Mouse (Mus musculus) splenic B cell, adult 2 months (primary cell): ENCODE results near the gene Eef1a2.

ENCODE experiments used
- DNase-seq: peaks from one replicate; pipeline ENCODE4 v3.0.0-alpha.2; 2011; ENCODE audit warnings: low read depth, low spot score
- H3K27me3 ChIP-seq: 2 replicates; pipeline ENCODE4 v1.6.1; 2012; ENCODE audit warnings: mild to moderate bottlenecking, low read length, moderate library complexity, mixed read lengths; ENCODE audit not compliant: control insufficient read depth, poor library complexity, insufficient read depth, severe bottlenecking
- H3K36me3 ChIP-seq: 2 replicates; pipeline ENCODE4 v1.6.1; 2012; ENCODE audit warnings: mild to moderate bottlenecking, low read length, moderate library complexity, mixed read lengths; ENCODE audit not compliant: control insufficient read depth, poor library complexity, insufficient read depth, severe bottlenecking

Gene Eef1a2

DNA sequence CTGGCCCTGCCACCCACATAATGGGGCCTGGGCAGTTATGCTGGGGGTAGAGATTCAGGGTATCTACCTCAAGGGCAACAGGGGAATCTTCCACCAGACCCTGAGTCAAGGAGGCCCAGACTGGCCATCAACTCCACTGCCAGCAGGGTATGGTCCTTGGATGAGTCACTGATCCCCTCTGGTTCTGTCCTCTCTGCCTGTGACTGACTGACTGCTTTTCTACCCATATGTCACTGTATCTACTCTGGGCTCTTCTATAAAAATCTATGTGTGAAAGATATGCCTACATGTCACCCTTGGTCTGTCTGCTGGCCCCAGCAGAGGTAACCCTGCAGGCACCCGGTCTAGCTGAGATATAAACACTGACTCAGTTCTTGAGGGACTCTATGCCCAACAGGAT is 3.7 kb downstream of the Eef1a2 start:
- Histone ChIP-seq H3K36me3 (no peaks in the 10 kb centered on the region), H3K27me3 (no peaks in the 10 kb centered on the region; the same call in 1 of the 2 replicates)
- DNase-seq: no peak

GRCm38 (mm10) chr2:181152701-181153100 is 4.1 kb downstream of the Eef1a2 start:
- DNase-seq: no peak
- Histone ChIP-seq H3K36me3 (no peaks in the 10 kb centered on the region), H3K27me3 (no peaks in the 10 kb centered on the region; the same call in 1 of the 2 replicates)

- no peak for DNase-seq
- Histone ChIP-seq H3K36me3 (no peaks in the 10 kb centered on the region), H3K27me3 (no peaks in the 10 kb centered on the region)
Measured at GRCm38 (mm10) chr2:181150281-181150680, 6.5 kb downstream of the Eef1a2 start.

DNA sequence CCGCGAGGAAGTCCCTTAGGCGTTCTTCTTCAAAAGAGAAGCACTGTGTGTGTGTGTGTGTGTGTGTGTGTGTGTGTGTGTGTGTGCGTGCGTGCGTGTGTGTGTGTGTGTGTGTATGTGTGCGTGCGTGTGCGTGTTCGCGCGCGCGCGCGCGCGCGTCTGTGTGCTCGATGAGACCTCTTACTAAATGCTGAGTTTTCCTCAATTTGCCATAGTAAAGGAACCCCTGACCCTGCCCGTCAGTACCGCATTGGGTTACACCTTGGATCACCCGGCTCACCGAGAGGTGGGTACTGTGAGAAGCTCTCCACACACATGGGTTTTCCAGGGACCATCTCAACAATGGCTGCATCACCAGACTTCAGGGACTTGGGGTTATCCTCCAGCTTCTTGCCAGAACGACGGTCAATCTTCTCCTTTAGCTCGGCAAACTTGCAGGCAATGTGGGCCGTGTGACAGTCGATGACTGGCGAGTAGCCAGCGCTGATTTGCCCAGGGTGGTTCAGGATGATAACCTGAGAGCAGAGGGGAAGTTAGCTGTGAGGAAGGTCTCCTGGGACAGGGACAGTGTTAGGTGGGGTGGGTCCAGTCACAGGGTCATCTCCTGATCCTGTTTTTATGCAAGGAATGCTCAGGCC is 8.4 kb downstream of the Eef1a2 start:
- Histone ChIP-seq H3K27me3 (no peaks in the 10 kb centered on the region), H3K36me3 (no peaks in the 10 kb centered on the region)
- DNase-seq: no peak

DNA sequence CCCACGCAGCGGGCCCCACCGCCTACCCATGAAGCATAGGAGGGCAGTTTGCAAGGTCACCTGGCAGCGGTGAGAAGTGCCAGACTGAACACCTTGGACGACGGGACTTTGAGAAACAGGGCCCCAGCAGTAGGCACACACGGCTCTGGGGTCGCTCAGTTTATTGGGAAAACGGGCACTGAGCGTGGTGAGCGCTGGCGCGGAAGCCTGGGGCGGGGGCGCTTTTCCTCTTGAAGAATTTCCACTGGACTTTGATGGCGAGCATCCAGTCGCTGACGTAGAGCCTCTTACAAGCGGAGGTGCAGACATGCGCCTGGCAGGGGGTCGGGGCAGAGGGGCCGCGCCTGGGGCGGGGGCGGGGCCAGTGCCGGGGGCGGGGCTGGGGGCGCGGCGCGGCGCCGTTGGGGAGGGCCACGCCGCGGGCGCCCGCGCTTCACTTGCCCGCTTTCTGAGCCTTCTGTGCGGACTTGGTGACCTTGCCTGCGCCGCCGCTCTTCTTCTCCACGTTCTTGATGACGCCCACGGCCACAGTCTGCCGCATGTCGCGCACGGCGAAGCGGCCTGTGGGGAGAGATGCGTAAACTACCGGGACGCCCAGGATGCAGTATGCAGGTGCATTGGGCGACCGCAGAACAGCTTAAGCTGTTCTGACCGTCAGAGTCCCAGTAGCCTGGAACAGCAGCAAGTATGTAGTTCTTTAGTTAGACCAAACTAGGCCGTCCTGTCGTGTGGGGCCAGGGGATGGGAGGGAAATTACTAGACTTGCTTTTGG is 9.1 kb downstream of the Eef1a2 start:
- DNase-seq: peak; percentile 18
- no peaks in the 10 kb centered on the region for H3K27me3 ChIP-seq
- H3K36me3 ChIP-seq: no peaks in the 10 kb centered on the region

- H3K27me3 ChIP-seq: no peaks in the 10 kb centered on the region
- no peaks in the 10 kb centered on the region for H3K36me3 ChIP-seq
- no peak for DNase-seq
Measured at GRCm38 (mm10) chr2:181146976-181147545, 9.8 kb downstream of the Eef1a2 start.

GRCm38 (mm10) chr2:181144675-181145074 is 12.1 kb downstream of the Eef1a2 start:
- H3K36me3 ChIP-seq: no peaks in the 10 kb centered on the region
- no peak for DNase-seq
- H3K27me3 ChIP-seq: no peaks in the 10 kb centered on the region

DNA sequence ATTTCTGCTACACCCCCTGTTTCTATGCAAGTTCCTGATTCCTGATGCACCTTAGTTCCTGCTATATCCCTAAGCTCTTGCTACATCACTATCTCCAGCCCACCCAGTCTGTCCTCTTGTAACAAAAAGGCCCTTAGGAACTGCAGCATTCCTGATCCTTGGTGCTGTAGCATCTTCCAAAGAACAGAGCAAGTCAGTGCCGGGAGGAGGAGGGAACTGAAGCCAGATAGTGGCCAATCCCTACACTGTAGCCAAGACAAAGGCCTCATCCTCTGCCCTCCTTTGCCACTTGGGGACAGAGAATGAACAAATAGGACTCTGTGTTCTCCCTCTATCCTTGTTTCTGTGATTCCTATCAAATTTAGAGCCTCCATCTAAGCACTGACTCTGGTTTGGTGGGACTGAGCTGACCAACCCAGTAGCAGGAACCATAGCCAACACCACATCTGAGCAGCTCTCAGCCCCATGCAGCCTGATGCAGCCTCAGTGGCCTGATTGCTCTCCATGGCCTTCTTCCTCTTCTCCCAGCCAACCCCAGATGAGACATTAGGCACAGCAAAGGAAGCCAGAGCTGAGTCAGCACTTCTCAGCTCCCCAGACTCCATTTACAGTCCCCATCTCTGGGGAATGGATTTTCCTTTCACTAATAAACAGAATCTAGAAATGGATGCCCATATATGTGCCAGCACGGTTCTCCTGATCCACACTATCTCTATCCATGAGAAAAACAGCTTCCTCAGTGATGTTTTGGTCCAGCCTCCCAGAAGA is 13.1 kb downstream of the Eef1a2 start:
- Histone ChIP-seq H3K27me3 (no peaks in the 10 kb centered on the region), H3K36me3 (no peaks in the 10 kb centered on the region)
- DNase-seq: no peak

DNA sequence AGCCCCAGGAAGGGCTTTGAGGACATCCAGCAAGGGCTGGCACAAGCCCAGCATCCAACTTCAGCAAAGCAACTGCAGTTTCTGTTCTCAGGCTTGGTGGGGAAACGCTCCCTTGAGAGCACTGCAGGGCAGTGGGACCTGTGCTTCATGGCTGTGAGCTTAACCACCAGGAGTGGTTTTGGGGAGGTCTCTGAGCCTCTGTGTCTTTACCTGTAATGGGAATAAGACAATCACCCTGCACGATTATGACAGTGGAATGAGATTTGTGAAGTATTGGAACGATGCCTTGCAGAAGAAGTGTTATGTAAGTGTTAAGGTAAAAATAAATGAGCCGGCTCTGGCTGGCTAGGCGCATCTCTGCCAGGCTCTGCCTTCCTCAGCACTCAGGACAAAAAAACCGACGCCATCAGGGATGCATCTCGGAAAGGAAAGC is 14.1 kb downstream of the Eef1a2 start:
- no peak for DNase-seq
- no peaks in the 10 kb centered on the region for H3K27me3 ChIP-seq
- no peaks in the 10 kb centered on the region for H3K36me3 ChIP-seq

- H3K36me3 ChIP-seq: no peaks in the 10 kb centered on the region
- no peaks in the 10 kb centered on the region for H3K27me3 ChIP-seq
- no peak for DNase-seq
Measured at GRCm38 (mm10) chr2:181139641-181140193, 17.1 kb downstream of the Eef1a2 start.

GRCm38 (mm10) chr2:181136934-181137333 is 19.9 kb downstream of the Eef1a2 start:
- peak; percentile 3 for DNase-seq
- no peaks in the 10 kb centered on the region; the same call in 1 of the 2 replicates for H3K27me3 ChIP-seq

DNA sequence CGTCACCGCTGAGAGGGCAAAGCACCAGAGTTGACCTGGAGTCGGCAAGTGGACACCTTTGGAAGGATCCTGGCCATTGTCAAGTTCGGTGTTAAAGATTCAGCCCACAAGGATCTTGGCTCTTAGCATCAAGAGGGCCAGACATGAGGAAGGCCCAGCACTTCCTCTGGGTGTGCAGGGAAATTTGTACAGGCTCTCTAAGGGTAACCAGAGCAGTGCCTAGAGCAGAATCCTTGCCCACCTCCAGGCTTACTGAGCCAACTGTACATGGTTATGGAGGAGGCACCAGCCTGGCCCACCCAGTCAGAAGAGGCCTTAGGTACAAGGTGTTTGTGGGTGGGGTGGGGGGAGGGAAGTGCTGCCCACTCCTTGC is 21.4 kb downstream of the Eef1a2 start:
- no peak for DNase-seq
- no peaks in the 10 kb centered on the region for H3K36me3 ChIP-seq
- no peaks in the 10 kb centered on the region; the same call in 1 of the 2 replicates for H3K27me3 ChIP-seq

More at GRCm38 (mm10) chr2:181136934-181137333, 19.9 kb downstream of the Eef1a2 start:
- no peaks in the 10 kb centered on the region for H3K36me3 ChIP-seq

GRCm38 (mm10) chr2:181134591-181135445 is 22.0 kb downstream of the Eef1a2 start, which contains the start of gene Kcnq2:
Gene Kcnq2, minus strand, starts transcription at chr2:181135300.
- no peaks in the 10 kb centered on the region for H3K36me3 ChIP-seq
- DNase-seq: no peak
- no peaks in the 10 kb centered on the region; the same call in 1 of the 2 replicates for H3K27me3 ChIP-seq
